Mouse (Mus musculus) CH12.LX (cell line): ENCODE data around the gene Slpi. TPM values are rescaled to one million over a fixed set of nuclear protein-coding genes. Genes with fewer than 3 reads are reported as not detected.

ENCODE experiments used
- DNase-seq: peaks from one replicate; pipeline ENCODE4 v3.0.0-alpha.2; 2013; ENCODE audit errors: extremely low read depth
- H3K27ac ChIP-seq: 2 replicates; pipeline ENCODE4 v1.5.1; 2012; ENCODE audit warnings: low read depth, mild to moderate bottlenecking, control low read depth, moderate library complexity; ENCODE audit not compliant: insufficient read depth
- H3K27me3 ChIP-seq: replicated peaks from 2 replicates; pipeline ENCODE3; 2012; ENCODE audit warnings: inconsistent platforms
- H3K36me3 ChIP-seq, 2 experiments: replicated peaks in 1 of 2; 2 replicates each; pipeline versions ENCODE3 to v1.6.1; 2012; ENCODE audit warnings: inconsistent platforms in 1 of 2, low read length in 1 of 2, mild to moderate bottlenecking in 1 of 2, mixed read lengths in 1 of 2, moderate library complexity in 1 of 2; ENCODE audit not compliant: control insufficient read depth in 1 of 2, insufficient read depth in 1 of 2
- H3K4me1 ChIP-seq, 2 experiments: 2 replicates each; pipeline ENCODE4 v1.6.1; 2012; ENCODE audit warnings: inconsistent platforms in 1 of 2, moderate library complexity in 1 of 2; ENCODE audit not compliant: insufficient read depth in 2 of 2, control insufficient read depth in 1 of 2
- H3K4me2 ChIP-seq: 2 replicates; pipeline ENCODE4 v1.6.1; 2012; ENCODE audit warnings: low read depth, mild to moderate bottlenecking, control low read depth; ENCODE audit not compliant: poor library complexity, insufficient read depth, severe bottlenecking
- H3K4me3 ChIP-seq, 3 experiments: fragments of 150-350 bp in 1 of 3; sonication (generic) in 1 of 3; replicated peaks in 1 of 3; 2 replicates each; pipeline versions ENCODE3 to v1.5.1; 2011 to 2012; ENCODE audit warnings: low read depth in 2 of 3, low read length in 2 of 3, mild to moderate bottlenecking in 2 of 3, moderate library complexity in 2 of 3, control low read depth in 1 of 3, improper control_type of control experiment in 1 of 3, inconsistent platforms in 1 of 3, mixed read lengths in 1 of 3; ENCODE audit not compliant: poor library complexity in 1 of 3
- H3K79me2 ChIP-seq: replicated peaks from 2 replicates; pipeline ENCODE4 v1.6.1; 2012; ENCODE audit warnings: mild to moderate bottlenecking, moderate library complexity; ENCODE audit not compliant: control insufficient read depth, poor library complexity, insufficient read depth, severe bottlenecking; ENCODE audit errors: extremely low read depth
- H3K9ac ChIP-seq: 2 replicates; pipeline ENCODE4 v1.6.1; 2012; ENCODE audit warnings: low read depth, mild to moderate bottlenecking, control low read depth, moderate library complexity; ENCODE audit not compliant: insufficient read depth
- H3K9me3 ChIP-seq: replicated peaks from 2 replicates; pipeline ENCODE3; 2012; ENCODE audit warnings: low read length, inconsistent platforms, mixed read lengths
- BHLHE40 ChIP-seq: IDR thresholded peaks from 2 replicates; pipeline ENCODE4 v1.6.1; 2011; ENCODE audit warnings: mild to moderate bottlenecking, low read depth, low read length, improper control_type of control experiment
- CHD1 ChIP-seq: IDR thresholded peaks from 2 replicates; pipeline ENCODE4 v1.6.1; 2012; ENCODE audit warnings: low read depth, low read length, improper control_type of control experiment, inconsistent platforms
- CHD2 ChIP-seq: IDR thresholded peaks from 2 replicates; pipeline ENCODE4 v1.6.1; 2011; ENCODE audit warnings: low read length, improper control_type of control experiment
- CTCF ChIP-seq, 2 experiments: IDR thresholded peaks in 1 of 2; conservative IDR thresholded peaks in 1 of 2; 2 replicates each; pipeline ENCODE4 v1.5.1; 2011 to 2012; ENCODE audit warnings: low read depth in 2 of 2, low read length in 2 of 2, improper control_type of control experiment in 1 of 2, inconsistent platforms in 1 of 2, mild to moderate bottlenecking in 1 of 2, moderate library complexity in 1 of 2
- E2F4 ChIP-seq: IDR thresholded peaks from 2 replicates; pipeline ENCODE4 v1.6.1; 2011; ENCODE audit warnings: low read depth, low read length, improper control_type of control experiment; ENCODE audit not compliant: insufficient replicate concordance
- ELF1 ChIP-seq: IDR thresholded peaks from 2 replicates; pipeline ENCODE4 v1.6.1; 2014; ENCODE audit warnings: low read depth, mild to moderate bottlenecking, inconsistent platforms, low read length, improper control_type of control experiment
- IRF4 ChIP-seq: IDR thresholded peaks from 2 replicates; pipeline ENCODE4 v1.6.1; 2014; ENCODE audit warnings: low read depth, mild to moderate bottlenecking, inconsistent platforms, low read length, improper control_type of control experiment
- JUN ChIP-seq: IDR thresholded peaks from 2 replicates; pipeline ENCODE4 v1.6.1; 2011; ENCODE audit warnings: low read depth, mild to moderate bottlenecking, low read length, improper control_type of control experiment, moderate library complexity; ENCODE audit not compliant: insufficient read depth
- JUND ChIP-seq: conservative IDR thresholded peaks from 2 replicates; pipeline ENCODE4 v1.6.1; 2011; ENCODE audit warnings: low read depth, low read length, improper control_type of control experiment
- KAT2A ChIP-seq: IDR thresholded peaks from 2 replicates; pipeline ENCODE4 v1.6.1; 2012; ENCODE audit warnings: low read length, improper control_type of control experiment, inconsistent platforms; ENCODE audit not compliant: insufficient replicate concordance
- MAFK ChIP-seq: IDR thresholded peaks from 2 replicates; pipeline ENCODE4 v1.6.1; 2011; ENCODE audit warnings: low read length, improper control_type of control experiment; ENCODE audit not compliant: insufficient replicate concordance
- MAX ChIP-seq: IDR thresholded peaks from 2 replicates; pipeline ENCODE4 v1.6.1; 2011; ENCODE audit warnings: low read length, improper control_type of control experiment
- MEF2A ChIP-seq: IDR thresholded peaks from 2 replicates; pipeline ENCODE4 v1.6.1; 2014; ENCODE audit warnings: low read depth, mild to moderate bottlenecking, inconsistent platforms, low read length, improper control_type of control experiment, borderline replicate concordance
- NRF1 ChIP-seq: IDR thresholded peaks from 2 replicates; pipeline ENCODE4 v1.6.1; 2014; ENCODE audit warnings: low read depth, mild to moderate bottlenecking, inconsistent platforms, low read length, improper control_type of control experiment, moderate library complexity
- POLR2A ChIP-seq: IDR thresholded peaks from 2 replicates; pipeline ENCODE4 v1.6.1; 2011; ENCODE audit warnings: low read depth, mild to moderate bottlenecking, improper control_type of control experiment, low read length
- POLR2AphosphoS2 ChIP-seq: IDR thresholded peaks from 2 replicates; pipeline ENCODE4 v1.6.1; 2011; ENCODE audit warnings: low read depth, low read length, improper control_type of control experiment
- RAD21 ChIP-seq: IDR thresholded peaks from 2 replicates; pipeline ENCODE4 v1.6.1; 2011; ENCODE audit warnings: low read depth, mild to moderate bottlenecking, low read length, improper control_type of control experiment, moderate library complexity
- RCOR1 ChIP-seq: conservative IDR thresholded peaks from 2 replicates; pipeline ENCODE4 v1.6.1; 2012; ENCODE audit warnings: low read depth, mild to moderate bottlenecking, inconsistent platforms, low read length, improper control_type of control experiment
- SIN3A ChIP-seq: IDR thresholded peaks from 2 replicates; pipeline ENCODE4 v1.6.1; 2012; ENCODE audit warnings: low read length, improper control_type of control experiment, inconsistent platforms
- UBTF ChIP-seq: IDR thresholded peaks from 2 replicates; pipeline ENCODE4 v1.6.1; 2012; ENCODE audit warnings: low read depth, mild to moderate bottlenecking, inconsistent platforms, low read length, improper control_type of control experiment, moderate library complexity
- USF1 ChIP-seq: IDR thresholded peaks from 2 replicates; pipeline ENCODE4 v1.6.1; 2014; ENCODE audit warnings: low read depth, mild to moderate bottlenecking, inconsistent platforms, low read length, improper control_type of control experiment
- USF2 ChIP-seq: conservative IDR thresholded peaks from 2 replicates; pipeline ENCODE4 v1.6.1; 2011; ENCODE audit warnings: low read depth, low read length, improper control_type of control experiment
- ZC3H11A ChIP-seq: IDR thresholded peaks from 2 replicates; pipeline ENCODE4 v1.6.1; 2012; ENCODE audit warnings: low read depth, mild to moderate bottlenecking, inconsistent platforms, low read length, improper control_type of control experiment
- ZKSCAN1 ChIP-seq: IDR thresholded peaks from 2 replicates; pipeline ENCODE4 v1.6.1; 2012; ENCODE audit warnings: low read depth, inconsistent platforms, low read length, improper control_type of control experiment, borderline replicate concordance
- ZNF384 ChIP-seq: IDR thresholded peaks from 2 replicates; pipeline ENCODE4 v1.6.1; 2012; ENCODE audit warnings: low read depth, low read length, improper control_type of control experiment, inconsistent platforms
- dilution Hi-C: fragments of 300-500 bp; cut with MboI; formaldehyde crosslinking; loops from 2 replicates; pipeline ENCODE4 v1.14.3; 2020; ENCODE audit warnings: low sequenced_read_pairs; ENCODE audit not compliant: extremely low pct_unique_long_range_greater_than_20kb, extremely low pct_ligation_motif_present
- in situ Hi-C: fragments of 300-500 bp; cut with MboI; formaldehyde crosslinking; loops from 3 replicates; pipeline ENCODE4 v1.14.3; 2019; ENCODE audit warnings: low sequenced_read_pairs, low pct_ligation_motif_present, low pct_unique_long_range_greater_than_20kb, mixed read lengths
- polyA plus RNA-seq: library from polyadenylated mRNA; unstranded; fragments of >175 nt; gene quantifications from 2 replicates; pipeline ENCODE4 v1.2.1, GENCODE M21; 2012; ENCODE audit warnings: low read depth; ENCODE audit not compliant: insufficient read length
- total RNA-seq, 2 experiments: library from RNA; depleted of rRNA; stranded (reverse); fragments of 300-350 nt in 1 of 2; fragments of >200 nt in 1 of 2; gene quantifications; 2 replicates each; pipeline ENCODE4 v1.2.3; 2012 to 2014

Slpi gene
- total and polyA plus RNA-seq, 3 experiments: 0.38 to 2.7 (median 1.0) TPM

- Histone ChIP-seq H3K27me3 (no peaks in the 10 kb centered on the region), H3K4me1 (peaks cover 3 to 22% of the 10 kb centered on the region in 2 experiments; a peak in 2 of 4 replicates), H3K27ac (no peak overlapping the region), H3K9ac (no peak overlapping the region), H3K4me2 (no peak overlapping the region), H3K9me3 (no peaks in the 10 kb centered on the region), H3K36me3 (peaks cover 50 to 91% of the 10 kb centered on the region in 2 experiments), H3K79me2 (peaks cover 28% of the 10 kb centered on the region), H3K4me3 (no peak overlapping the region)
- TF ChIP-seq E2F4: no peak
- TF ChIP-seq BHLHE40: no peak
- no peak for TF ChIP-seq POLR2A
- no peak for TF ChIP-seq ZC3H11A
- TF ChIP-seq RAD21: no peak
- TF ChIP-seq MAFK: no peak
- no peak for TF ChIP-seq USF2
- TF ChIP-seq POLR2AphosphoS2: no peak
- TF ChIP-seq IRF4: no peak
- no peak for TF ChIP-seq JUN
- no peak for TF ChIP-seq CHD1
- TF ChIP-seq NRF1: no peak
- no peak for TF ChIP-seq SIN3A
- TF ChIP-seq CHD2: no peak
- dilution Hi-C loops (no loop called here), in situ Hi-C loops (no loop called here)
- no peak for DNase-seq
These were observed 41.2 kb upstream of the Slpi start for GRCm38 (mm10) chr2:164429881-164430615.

DNA sequence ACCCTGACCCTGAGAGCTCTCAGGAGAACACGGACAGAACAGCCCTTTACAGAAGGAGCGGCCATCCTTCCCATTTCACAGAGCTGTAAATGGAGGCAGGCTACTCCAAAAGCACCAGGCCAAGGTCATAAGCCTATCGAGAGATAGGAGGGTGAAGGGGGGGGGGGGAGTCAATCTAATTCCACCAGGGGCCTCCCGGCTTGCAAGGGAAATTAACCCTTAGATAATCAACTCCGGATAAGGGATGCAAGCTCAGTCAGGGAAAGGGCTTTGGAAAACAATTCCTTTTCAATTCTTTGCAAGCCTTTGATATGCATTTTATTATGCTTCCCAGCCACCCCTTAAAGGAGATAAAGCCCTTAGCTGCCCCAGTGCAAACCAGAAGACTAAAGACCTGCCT lies 39.6 kb upstream of the Slpi start:
- Histone ChIP-seq H3K4me1 (peaks cover 4 to 31% of the 10 kb centered on the region in 2 experiments), H3K4me2 (no peak overlapping the region), H3K9me3 (peaks cover 5% of the 10 kb centered on the region), H3K36me3 (peaks cover 55 to 91% of the 10 kb centered on the region in 2 experiments), H3K27me3 (no peaks in the 10 kb centered on the region), H3K4me3 (no peak overlapping the region), H3K9ac (no peak overlapping the region), H3K79me2 (peaks cover 17% of the 10 kb centered on the region), H3K27ac (no peak overlapping the region)
- dilution Hi-C loops: no loop called here
- TF ChIP-seq ZC3H11A (no peak), MAX (no peak), CTCF (conservative IDR thresholded peaks at IDR 0.05 in 1 of 2, IDR thresholded peaks at IDR 0.05 in 1 of 2; ENCODE audit: low read depth in 2 of 2, low read length in 2 of 2) (no peak), ZNF384 (no peak), RCOR1 (no peak), MEF2A (no peak), USF2 (no peak), USF1 (no peak), E2F4 (no peak), ELF1 (no peak), JUND (no peak), NRF1 (no peak), RAD21 (no peak), BHLHE40 (no peak), UBTF (no peak), KAT2A (no peak), ZKSCAN1 (no peak)
- DNase-seq: no peak
- in situ Hi-C loops: no loop called here
